Mouse (Mus musculus) neutrophil, adult 5-6 weeks (primary cell): ENCODE measurements around the gene Card10. TPM values are rescaled to one million over a fixed set of nuclear protein-coding genes. Genes with fewer than 3 reads are reported as not detected.

Experiments used
- ATAC-seq: fragments of 151-379, 151-347 bp; 2 replicates; pipeline ENCODE4 v1.8.0; 2017; ENCODE audit warnings: mild to moderate bottlenecking, moderate TSS enrichment; ENCODE audit not compliant: insufficient number of reproducible peaks, poor library complexity, low FRiP score, severe bottlenecking; ENCODE audit errors: extremely low read depth
- total RNA-seq: library from RNA; stranded (forward); fragments of 200-1000 nt; gene quantifications from 2 replicates; pipeline ENCODE4 v1.2.3, GENCODE M21; 2017

The Card10 gene
- total RNA-seq, 1 experiment from 2014 or later = 5.0 TPM

DNA sequence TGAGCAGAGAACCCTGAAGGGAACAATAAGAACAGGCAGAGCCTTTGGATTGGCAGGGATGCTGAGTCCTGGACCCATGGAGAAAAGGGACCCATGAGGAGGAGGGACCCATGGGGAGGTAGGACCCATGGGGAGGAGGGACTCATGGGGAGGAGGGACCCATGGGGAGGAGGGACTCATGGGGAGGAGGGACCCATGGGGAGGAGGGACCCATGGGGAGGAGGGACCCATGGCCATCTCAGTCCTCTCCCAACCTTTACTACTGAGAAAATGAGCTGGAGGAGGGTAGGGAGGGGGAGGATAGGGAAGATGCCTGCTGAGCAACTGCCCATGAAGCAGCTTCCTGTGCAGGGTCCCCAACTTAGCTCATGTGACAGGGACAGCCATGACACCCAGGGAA, 49.9 kb downstream of the Card10 start:
- no peak for ATAC-seq

DNA sequence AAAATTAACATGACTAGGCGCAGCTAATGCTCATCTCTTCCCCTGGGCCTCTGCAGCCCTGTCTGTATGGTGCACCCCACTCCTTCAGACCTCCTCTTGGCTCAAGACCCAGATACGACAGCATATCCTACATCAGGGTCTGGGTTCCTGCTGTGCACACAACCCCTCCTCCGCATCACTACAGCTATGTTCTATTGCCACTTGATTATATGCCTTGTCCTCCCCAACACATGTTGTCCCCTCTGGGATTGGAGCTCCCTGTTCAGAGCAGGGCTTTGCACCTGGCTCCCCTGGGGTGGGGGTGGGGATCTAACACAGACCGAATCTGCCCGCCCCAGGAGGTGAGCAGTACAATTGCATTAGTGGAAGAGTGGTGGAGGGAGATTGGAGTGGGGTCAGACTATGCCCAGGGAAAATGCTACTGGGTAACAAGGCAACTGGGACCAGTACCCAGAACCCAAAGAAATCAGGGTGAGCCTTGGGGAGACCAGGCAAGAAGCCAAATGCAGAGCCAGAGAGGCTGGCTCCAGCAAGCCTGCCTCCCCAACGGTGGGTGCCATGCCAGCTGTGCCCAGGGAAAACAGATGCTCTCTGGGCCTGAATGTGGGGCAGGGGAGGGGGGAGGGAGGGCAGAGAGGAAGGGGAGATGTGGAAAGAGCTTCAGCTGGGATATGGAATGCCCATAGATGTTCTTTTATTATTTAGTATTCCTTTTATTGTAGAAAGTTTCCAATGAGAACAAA, 52.1 kb downstream of the Card10 start:
- no peak for ATAC-seq

DNA sequence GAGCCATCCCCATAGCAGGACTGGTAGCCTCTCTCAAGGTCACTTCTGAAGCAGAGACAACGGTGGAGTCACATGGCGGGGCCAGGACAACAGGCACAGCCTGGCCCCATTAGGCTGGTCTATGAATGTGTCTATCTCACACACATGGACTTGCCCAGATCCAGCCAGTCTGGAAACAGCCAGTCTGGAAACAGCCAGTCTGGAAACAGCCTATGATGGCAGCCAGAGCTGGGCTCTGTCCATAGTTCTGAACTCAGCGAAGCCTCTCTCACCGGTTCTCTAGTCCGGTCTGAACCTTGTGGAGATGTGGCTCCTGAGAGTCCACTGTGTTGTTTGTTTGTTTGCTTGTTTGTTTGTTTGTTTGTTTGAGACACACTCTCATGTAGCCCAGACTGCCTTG, 53.0 kb downstream of the Card10 start:
- ATAC-seq = no peak

DNA sequence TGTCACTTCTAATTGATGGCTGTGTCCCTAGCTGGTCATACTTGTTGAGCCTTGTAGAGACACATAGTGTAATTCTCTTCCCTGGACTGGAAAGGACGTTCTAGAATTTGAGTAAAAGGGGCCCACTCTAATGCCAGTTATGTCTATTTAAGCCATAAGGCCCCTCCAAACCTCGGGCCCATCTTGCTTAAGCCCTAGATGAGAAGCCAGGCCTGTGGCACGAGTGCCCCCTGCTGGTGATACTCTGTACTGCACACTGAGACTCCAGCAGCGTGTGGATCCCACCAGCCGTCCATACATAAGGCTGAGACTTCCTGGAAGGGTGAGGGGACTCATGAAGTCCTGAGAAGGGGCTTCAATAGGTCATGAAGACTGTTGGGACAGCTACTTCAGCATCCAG, 58.6 kb downstream of the Card10 start:
- ATAC-seq = peak; percentile 77

DNA sequence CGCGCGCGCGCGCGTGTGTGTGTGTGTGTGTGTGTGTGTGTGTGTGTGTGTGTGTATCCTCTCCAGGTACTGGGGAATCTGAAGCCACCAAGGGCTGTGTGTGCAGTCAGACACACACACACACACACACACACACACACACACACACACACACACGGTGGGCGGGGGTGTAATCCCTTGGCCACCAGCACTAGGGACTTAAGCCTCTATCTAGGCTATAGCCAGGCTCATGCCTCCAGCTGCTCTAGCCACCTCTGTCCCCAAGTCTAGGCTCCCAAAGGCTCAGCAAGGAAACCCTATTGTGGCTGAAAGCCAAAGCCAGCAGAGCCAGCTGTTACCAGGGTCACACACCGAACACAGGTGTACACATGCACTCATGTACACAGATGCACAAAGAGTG, 60.0 kb downstream of the Card10 start:
- ATAC-seq = no peak

DNA sequence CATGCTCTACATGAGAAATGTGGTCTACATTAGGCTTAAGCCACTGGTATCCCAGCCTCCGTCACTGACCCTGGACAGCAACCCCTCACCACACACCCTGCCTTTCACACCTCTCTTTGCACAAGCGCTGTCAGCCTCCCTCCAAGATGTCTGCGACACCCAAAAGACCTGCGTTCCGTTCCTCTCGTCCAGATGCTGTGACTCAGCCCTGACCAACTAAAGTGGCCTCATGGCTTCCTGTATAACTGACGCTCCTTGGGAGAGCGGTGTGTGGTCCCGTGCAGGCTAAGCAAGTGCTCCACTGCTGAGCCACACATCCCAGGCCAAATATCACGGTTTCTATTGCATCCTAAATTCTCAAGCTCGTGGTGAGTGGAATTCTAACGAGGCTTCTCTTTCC, 62.2 kb downstream of the Card10 start:
- ATAC-seq = no peak

DNA sequence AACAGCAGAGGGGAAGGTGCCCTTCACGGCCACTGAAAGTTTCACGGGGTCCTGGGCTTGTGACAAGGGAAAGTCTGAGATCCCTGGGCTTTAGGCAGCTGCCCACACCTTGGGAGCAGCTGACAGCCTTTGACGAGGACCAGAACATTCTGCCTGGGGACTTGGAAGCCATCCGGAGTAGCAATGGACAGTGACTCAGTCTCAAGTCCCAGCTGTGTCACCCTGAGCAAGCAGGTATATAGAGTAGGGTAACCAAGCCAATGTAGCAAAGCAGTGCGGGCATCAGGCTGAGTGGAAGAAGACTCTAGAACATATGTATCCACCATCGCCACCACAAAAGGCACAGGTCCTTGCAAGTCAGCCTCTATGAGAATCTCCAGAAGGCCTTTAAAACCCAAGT, 65.7 kb downstream of the Card10 start:
- no peak for ATAC-seq

DNA sequence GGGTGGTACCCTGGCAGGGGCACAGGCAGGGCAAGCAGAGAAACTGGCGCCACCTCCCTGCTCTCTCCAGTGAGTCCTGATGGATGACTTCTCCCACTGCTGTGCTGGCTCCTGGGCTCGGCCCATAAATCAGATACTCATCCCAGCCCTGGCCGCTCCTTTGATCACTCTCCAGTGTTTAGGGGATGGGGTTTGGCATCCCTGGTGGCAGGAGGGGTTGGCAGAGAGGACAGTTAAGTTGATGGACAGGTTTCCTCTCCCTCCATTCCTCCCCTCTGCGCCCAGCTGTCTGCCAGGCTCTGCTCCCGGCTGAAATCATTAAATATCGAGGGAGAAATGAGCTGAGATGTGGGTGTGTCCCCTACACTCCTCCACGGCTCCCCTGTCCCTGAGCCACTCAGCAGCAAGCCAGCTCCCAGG, 66.2 kb downstream of the Card10 start:
- no peak for ATAC-seq

DNA sequence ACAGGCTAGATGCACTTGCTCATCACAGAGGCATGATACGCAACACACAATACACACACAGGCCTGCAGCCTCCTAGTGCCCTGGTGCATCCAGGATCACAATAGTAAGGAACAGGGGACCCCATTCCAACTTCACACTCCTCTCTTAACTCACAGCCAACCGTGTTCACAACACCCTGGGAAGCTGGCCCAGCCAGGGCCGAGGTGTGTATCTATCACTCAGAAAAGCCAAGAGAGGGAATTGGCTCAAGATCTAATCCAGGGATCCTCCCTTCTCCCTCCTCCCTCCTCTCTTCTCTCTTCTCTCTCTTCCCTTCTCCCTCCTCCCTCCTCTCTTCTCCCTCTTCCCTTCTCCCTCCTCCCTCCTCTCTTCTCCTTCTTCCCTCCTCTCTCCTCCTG, 66.7 kb downstream of the Card10 start:
- ATAC-seq = no peak

DNA sequence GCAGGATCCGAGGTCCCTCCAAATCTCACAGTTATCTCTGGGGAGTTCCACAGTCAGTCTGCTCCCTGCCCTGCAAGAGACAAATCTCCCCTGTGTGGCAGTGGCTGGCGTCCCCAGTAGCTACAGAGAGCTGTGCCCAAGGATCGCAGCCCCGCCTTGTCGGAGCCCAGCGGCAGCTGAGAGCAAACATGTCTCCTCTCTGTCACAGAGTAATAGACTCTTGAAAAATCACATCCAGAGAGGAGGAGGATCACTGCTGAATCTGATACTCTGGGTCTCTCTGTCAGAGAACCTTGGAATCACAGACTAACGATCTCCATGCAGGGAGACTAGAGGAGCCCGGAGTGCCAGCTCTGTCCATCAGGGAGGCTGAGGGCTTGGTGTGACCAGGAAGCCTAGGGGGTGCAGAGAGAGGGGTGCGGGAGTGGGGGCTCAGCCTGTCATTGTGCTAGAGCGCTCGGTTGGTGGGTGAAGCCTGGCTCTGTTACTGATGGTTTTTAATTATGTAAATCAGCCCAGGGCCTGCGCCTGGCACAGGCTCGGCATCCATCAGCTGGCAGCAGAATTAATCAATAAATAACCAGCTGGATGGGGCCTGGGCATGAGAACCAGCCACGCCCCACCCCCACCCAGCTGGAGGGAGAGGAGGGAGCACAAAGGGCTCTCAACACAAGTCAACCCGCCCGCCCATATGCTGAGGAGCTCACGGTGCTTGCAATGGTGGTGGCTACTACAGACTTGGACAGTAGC, 67.2 kb downstream of the Card10 start:
- no peak for ATAC-seq

DNA sequence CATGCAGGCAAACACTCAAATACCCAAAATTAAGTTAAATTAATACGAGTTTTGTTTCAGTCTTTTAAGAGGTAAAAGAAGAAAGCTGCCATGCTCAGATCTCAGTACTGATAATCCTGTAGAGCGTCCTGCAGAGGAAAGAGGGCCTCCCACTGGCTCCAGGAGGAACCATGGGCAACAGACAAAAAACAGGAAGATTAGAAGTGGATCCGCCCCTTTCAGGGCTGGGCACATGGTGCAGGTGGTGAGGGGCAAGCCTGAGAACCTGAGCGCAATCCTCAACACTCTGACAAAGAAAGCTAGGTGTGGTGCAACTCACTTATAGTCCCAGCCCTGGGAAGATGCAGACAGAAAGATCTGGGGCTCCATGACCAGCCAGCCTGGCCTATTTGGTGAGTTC, 71.0 kb downstream of the Card10 start:
- ATAC-seq = no peak

DNA sequence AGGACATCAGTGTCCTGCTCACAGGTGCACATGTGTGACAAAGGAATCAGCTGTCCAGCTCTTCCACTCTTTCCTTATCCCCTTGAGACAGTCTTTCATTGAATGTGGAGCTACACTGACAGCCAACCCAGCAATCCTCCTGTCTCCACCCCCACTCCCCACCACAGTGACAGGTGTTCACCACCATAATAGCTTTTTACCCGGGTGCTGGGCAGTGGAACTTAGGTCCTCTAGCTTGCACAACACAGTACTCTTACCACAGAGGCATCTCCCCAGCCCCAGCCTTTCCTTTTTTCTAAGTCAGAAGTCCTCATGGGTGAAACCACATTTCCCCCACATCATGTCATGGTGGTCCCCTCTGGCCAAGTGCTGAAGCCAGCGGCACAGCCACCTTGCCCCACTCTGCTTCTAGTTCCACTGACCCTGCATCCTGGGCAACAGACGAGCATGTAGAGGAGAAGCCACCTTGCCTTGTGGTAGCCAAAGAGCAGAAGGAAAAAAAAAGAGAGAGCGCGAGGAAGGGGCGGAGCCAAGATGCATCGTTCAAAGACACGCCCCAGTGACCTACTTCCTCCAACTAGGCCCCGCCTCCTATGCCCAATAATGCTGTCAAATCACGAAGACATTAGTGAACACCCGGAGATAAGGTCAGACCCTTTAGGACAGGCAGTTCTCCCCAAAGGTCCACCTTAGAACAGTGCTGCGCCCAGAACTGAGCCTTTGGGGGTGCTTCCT, 72.4 kb downstream of the Card10 start:
- no peak for ATAC-seq

DNA sequence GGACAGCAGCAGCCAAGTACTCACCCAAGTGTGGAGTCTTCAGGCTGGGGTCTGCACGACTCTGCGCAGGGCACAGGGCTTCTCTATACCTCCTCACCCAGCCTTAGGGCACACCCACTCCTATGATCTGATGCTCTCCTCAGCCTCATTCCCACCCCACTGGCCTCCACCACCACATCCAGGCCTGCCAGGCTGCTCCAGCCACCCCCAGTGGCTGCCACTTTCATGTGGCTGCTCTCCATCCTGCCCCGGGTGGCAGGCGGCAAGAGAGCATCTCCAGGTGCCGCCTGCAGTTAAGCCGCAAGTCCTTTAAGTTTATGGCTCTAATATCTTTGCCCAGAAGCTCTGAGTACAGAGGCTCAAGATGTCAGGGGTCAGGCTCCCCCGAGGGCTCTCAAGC, 76.1 kb downstream of the Card10 start:
- ATAC-seq = no peak

Other genes with a start within 250 kb of the Card10 start
- 420 and 447 TPM in 2 replicates for gene Rac2, start 230.3 kb downstream of the Card10 start, total RNA-seq
- 382 and 417 TPM in 2 replicates for gene Cyth4, start 206.0 kb downstream of the Card10 start, total RNA-seq
- gene Elfn2, start 84.3 kb downstream of the Card10 start, total RNA-seq = not detected in 2 replicates
- 36.5 and 38.8 TPM in 2 replicates for gene Mfng, start 29.6 kb downstream of the Card10 start, total RNA-seq
- gene Cdc42ep1, start 39.6 kb upstream of the Card10 start, total RNA-seq = not detected in 2 replicates
- not detected in 2 replicates for gene Lgals2, start 52.5 kb upstream of the Card10 start, total RNA-seq
- 37.2 and 39.5 TPM in 2 replicates for gene Gga1, start 74.1 kb upstream of the Card10 start, total RNA-seq
- gene Gm49510, start 96.6 kb upstream of the Card10 start, total RNA-seq = 1.0 and 2.3 TPM in 2 replicates
- 31.8 and 39.0 TPM in 2 replicates for gene Sh3bp1, start 96.7 kb upstream of the Card10 start, total RNA-seq
- gene Pdxp, start 110.9 kb upstream of the Card10 start, total RNA-seq = 2.1 and 3.7 TPM in 2 replicates
- gene Lgals1, start 123.7 kb upstream of the Card10 start, total RNA-seq = 31.7 and 43.2 TPM in 2 replicates
- 18.9 and 22.6 TPM in 2 replicates for gene Nol12, start 131.9 kb upstream of the Card10 start, total RNA-seq
- 37.2 and 41.9 TPM in 2 replicates for gene Triobp, start 144.7 kb upstream of the Card10 start, total RNA-seq
- gene H1f0, start 225.4 kb upstream of the Card10 start, total RNA-seq = 3.3 and 6.8 TPM in 2 replicates
- not detected in 2 replicates for gene Galr3, start 238.8 kb upstream of the Card10 start, total RNA-seq